Mouse (Mus musculus) thymus, adult 2 months (tissue): ENCODE measurements around the gene Cdc42ep1. TPM values are rescaled to one million over a fixed set of nuclear protein-coding genes. Genes with fewer than 3 reads are reported as not detected.

Experiments used
- DNase-seq: peaks from one replicate; pipeline ENCODE4 v3.0.0; 2021
- H3K27ac ChIP-seq: fragments of 200-500 bp; 2 replicates; pipeline ENCODE4 v1.5.1; 2012; ENCODE audit warnings: low read length, control low read depth; ENCODE audit not compliant: control insufficient read depth, insufficient read depth
- H3K27me3 ChIP-seq: fragments of 200-500 bp; 2 replicates; pipeline ENCODE4 v1.6.1; 2012; ENCODE audit warnings: mild to moderate bottlenecking, low read length, moderate library complexity, mixed read lengths; ENCODE audit not compliant: control insufficient read depth, insufficient read depth
- H3K36me3 ChIP-seq: fragments of 200-500 bp; 2 replicates; pipeline ENCODE4 v1.6.1; 2012; ENCODE audit warnings: mild to moderate bottlenecking, low read length, moderate library complexity; ENCODE audit not compliant: control insufficient read depth, insufficient read depth
- H3K4me1 ChIP-seq: fragments of 200-500 bp; replicated peaks from 2 replicates; pipeline ENCODE4 v1.6.1; 2012; ENCODE audit warnings: low read length; ENCODE audit not compliant: control insufficient read depth, insufficient read depth
- H3K4me3 ChIP-seq: fragments of 200-500 bp; 2 replicates; pipeline ENCODE4 v1.5.1; 2012; ENCODE audit warnings: mild to moderate bottlenecking, low read length, control low read depth, moderate library complexity; ENCODE audit not compliant: control insufficient read depth, insufficient read depth
- CTCF ChIP-seq: fragments of 200-500 bp; IDR thresholded peaks from 2 replicates; pipeline ENCODE4 v1.5.1; 2012; ENCODE audit warnings: mild to moderate bottlenecking, control low read depth, low read length, moderate library complexity, borderline replicate concordance; ENCODE audit not compliant: control insufficient read depth, poor library complexity, insufficient read depth; ENCODE audit errors: extremely low read depth
- POLR2A ChIP-seq: fragments of 200-500 bp; IDR thresholded peaks from 2 replicates; pipeline ENCODE4 v1.6.1; 2012; ENCODE audit warnings: mild to moderate bottlenecking, low read length, control low read depth, moderate library complexity; ENCODE audit not compliant: control insufficient read depth, poor library complexity, insufficient read depth; ENCODE audit errors: extremely low read depth
- WGBS: fragments of 180-500 bp; shearing (Covaris S2); methylation state at CpG from one replicate; pipeline ENCODE4 v1.1.7; 2018; 5-methylcytosine and 5-hydroxymethylcytosine counted together
- polyA plus RNA-seq: library from polyadenylated mRNA; depleted of rRNA; stranded (reverse); fragments of >200 nt; gene quantifications from 2 replicates; pipeline ENCODE4 v1.2.3, GENCODE M21; 2012

The Cdc42ep1 gene
- polyA plus RNA-seq, 1 experiment, result 12.5 TPM

DNA sequence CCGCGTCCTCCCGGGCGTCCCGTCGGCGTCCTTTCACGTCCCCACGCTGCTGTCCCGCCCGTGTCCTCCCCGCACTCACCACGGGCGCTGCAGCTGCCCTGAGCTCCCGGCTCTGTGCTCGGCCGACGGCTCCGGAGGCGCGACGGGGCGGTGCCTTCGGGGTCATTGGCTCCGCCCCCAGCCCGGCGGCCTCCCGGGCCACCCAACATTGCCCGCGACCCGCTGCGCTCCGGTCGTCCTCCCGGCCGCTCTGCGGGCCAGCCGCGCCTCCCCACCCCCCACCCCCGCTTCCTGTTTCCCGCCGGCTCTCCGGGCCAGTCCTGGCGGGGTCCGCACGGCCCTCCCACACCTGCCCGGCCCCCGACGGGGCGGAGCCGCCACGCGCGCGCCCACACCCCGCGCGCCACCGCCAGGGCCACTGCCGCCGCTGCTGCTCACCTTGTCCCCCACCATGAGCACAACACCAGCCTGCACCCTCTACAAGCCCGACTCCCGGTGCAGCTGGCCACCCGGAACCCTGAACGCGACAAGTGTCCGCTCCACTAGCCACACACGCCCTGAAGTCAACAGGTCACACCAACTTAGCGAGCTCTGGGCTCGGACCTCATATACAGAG, 39.5 kb upstream of the Cdc42ep1 start, which contains the start of gene Card10:
Gene Card10, minus strand, starts transcription at position 267 of the 616 bp plus-strand sequence.
- WGBS, result 5% methylated on average over 66 of the region's 70 CpGs
- peaks cover 26% of the 10 kb centered on the region for H3K4me1 ChIP-seq
- H3K27me3 ChIP-seq, result peaks cover 2% of the 10 kb centered on the region; the same call in 1 of the 2 replicates
- H3K27ac ChIP-seq, result no peak within 1 kb of the TSS
- H3K4me3 ChIP-seq, result peak within 1 kb of the TSS; percentile 59
- H3K36me3 ChIP-seq, result no peaks in the 10 kb centered on the region
- TF ChIP-seq POLR2A (no peak), CTCF (no peak)
- DNase-seq, result peak; percentile 36

DNA sequence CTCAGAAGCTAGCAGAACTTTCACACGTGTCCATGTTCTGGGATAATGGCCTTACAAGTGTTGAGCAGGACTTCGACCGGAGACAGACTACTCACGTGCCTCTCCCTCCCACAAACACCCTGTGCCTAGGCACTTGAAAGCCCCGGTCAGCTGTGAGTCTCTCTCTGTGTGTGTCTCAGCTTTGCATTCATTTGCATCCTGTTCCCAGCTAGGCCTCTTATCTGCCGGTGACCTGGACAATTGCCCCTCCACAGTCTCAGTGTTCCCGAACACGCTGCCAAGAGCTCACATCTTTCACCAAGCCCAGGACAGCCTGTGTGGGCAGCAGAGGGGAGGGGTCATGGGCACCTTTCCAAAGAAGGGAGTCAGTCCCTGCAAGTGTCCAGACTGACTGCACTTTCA, 38.9 kb upstream of the Cdc42ep1 start:
- WGBS, result 60% methylated on average over 8 of the region's 8 CpGs
- H3K27me3 ChIP-seq, result peaks cover 2% of the 10 kb centered on the region; the same call in 1 of the 2 replicates
- no peaks in the 10 kb centered on the region for H3K36me3 ChIP-seq
- no peak for DNase-seq
- no peak for TF ChIP-seq POLR2A
- peaks cover 21% of the 10 kb centered on the region for H3K4me1 ChIP-seq
- H3K4me3 ChIP-seq, result no peak overlapping the region
- H3K27ac ChIP-seq, result no peak overlapping the region

DNA sequence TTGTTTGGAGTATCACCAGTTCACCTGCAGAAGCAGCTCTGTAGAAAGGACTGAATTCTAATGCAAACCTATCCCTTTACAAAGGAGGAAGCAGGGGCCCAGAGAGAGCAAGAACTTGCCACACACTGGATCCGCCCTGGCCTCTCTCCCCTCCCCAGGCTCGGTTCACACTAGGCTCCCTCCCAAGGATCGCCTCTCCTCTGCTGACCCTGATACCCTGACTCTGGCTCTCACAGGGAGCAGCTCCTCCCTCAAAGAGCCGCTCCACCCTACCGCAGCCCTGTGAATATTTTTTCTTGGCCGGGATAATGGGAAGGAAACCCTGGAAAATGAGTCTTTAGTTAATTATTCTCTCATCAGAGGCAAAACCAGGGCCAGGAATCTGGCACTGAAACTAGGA, 38.1 kb upstream of the Cdc42ep1 start:
- no peak overlapping the region for H3K27ac ChIP-seq

DNA sequence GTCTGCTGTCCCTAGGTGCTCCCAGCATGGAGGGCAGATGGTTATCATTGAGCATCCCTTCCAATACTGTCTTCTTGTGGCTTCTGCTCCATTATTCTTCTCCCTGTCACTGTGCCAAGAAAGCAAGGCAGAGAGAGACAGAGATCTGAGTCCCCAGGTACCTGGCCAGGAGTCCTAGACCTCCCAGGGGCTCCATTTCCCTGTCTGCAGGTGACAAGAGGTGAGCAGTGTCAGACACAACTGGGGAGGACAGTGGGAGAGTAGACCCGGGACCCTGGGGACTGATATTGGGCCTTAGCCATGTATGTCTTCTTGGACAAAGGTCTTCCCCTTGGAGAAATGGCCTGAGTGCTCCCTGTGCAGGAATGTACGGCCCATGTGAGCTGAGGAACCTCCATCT, 37.1 kb upstream of the Cdc42ep1 start:
- no peak overlapping the region for H3K4me3 ChIP-seq
- 87% methylated on average over 2 of the region's 2 CpGs for WGBS
- no peak for DNase-seq

More for the DNA sequence above, 38.1 kb upstream of the Cdc42ep1 start:
- H3K27me3 ChIP-seq, result peaks cover 2% of the 10 kb centered on the region; the same call in 1 of the 2 replicates
- 57% methylated on average over 6 of the region's 6 CpGs for WGBS
- peaks cover 23% of the 10 kb centered on the region for H3K4me1 ChIP-seq
- no peaks in the 10 kb centered on the region for H3K36me3 ChIP-seq
- no peak for DNase-seq
- no peak overlapping the region for H3K4me3 ChIP-seq
- TF ChIP-seq POLR2A, result no peak
- TF ChIP-seq CTCF, result no peak

DNA sequence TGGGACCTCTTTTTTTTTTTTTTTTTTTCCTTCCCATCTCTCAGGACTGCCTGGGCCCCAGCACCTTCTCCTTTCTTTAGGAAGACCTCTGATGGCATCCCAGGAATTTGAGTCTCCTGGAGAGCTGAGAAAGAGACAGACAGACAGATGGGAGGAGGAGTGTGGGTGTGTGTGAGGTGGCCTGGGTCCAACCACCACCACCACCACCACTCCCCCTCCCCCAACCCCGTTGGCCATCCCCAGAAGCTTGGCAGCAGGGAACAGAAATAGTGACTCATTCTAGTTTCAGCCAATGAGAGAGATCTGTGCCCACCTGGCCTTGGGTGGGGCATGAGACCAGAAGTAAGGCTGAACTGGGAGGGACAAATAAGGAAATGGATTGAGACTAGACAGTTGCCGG, 35.8 kb upstream of the Cdc42ep1 start:
- Histone ChIP-seq H3K27ac (no peak overlapping the region), H3K27me3 (peaks cover 2% of the 10 kb centered on the region; the same call in 1 of the 2 replicates)

More for the DNA sequence above, 37.1 kb upstream of the Cdc42ep1 start:
- H3K27me3 ChIP-seq, result peaks cover 2% of the 10 kb centered on the region; the same call in 1 of the 2 replicates
- H3K4me1 ChIP-seq, result peaks cover 33% of the 10 kb centered on the region
- TF ChIP-seq POLR2A (no peak), CTCF (no peak)
- H3K36me3 ChIP-seq, result no peaks in the 10 kb centered on the region
- H3K27ac ChIP-seq, result no peak overlapping the region

DNA sequence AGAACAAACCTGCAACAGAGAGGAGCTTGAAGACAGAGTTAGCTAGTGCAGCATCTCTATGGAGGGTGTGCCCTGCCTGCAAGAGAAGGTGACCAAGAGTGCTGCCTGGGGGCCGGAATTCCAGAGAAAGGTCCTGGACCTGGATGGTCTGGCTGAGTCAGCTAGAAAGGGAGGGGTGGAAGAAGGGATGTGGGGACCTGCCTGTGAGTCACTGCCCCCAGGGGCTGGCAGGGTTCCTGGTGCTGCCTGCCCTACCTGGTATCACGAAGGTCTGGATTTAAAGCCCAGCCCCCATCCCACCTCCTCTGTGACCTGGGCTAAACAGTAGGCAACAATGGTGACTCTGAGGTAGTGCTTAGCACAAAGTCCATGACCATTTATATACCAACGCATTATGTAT, 35.3 kb upstream of the Cdc42ep1 start:
- DNase-seq, result no peak
- Histone ChIP-seq H3K27me3 (peaks cover 2% of the 10 kb centered on the region; the same call in 1 of the 2 replicates), H3K36me3 (no peaks in the 10 kb centered on the region), H3K4me1 (peaks cover 30% of the 10 kb centered on the region), H3K27ac (no peak overlapping the region), H3K4me3 (no peak overlapping the region)
- WGBS, result 95% methylated on average over 3 of the region's 3 CpGs
- TF ChIP-seq CTCF, result no peak
- no peak for TF ChIP-seq POLR2A

More for the DNA sequence above, 35.8 kb upstream of the Cdc42ep1 start:
- 53% methylated on average over 2 of the region's 2 CpGs for WGBS
- Histone ChIP-seq H3K4me3 (no peak overlapping the region), H3K4me1 (peaks cover 35% of the 10 kb centered on the region), H3K36me3 (no peaks in the 10 kb centered on the region)
- no peak for DNase-seq
- TF ChIP-seq CTCF (no peak), POLR2A (no peak)

DNA sequence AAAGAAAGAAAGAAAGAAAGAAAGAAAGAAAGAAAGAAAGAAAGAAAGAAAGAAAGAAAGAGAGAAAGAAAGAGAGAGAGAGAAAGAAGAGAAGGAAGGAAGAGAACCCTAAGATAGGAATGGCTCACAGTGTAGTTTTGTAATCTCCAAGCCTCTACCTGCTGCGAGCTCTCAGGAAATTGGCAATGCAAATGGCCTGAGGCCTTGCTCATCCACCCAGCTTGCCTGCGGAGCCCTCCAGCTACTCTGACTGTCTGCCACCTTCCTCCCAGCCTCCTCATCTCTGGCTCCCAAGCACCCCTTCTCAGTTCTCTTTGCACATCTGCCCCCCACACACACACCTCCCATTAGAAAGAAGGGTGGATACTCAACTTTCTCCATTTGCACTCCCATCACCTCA, 33.4 kb upstream of the Cdc42ep1 start:
- Histone ChIP-seq H3K4me1 (peaks cover 21% of the 10 kb centered on the region), H3K27me3 (no peaks in the 10 kb centered on the region), H3K36me3 (no peaks in the 10 kb centered on the region), H3K27ac (no peak overlapping the region), H3K4me3 (no peak overlapping the region)
- 95% methylated on average over 2 of the region's 2 CpGs for WGBS
- DNase-seq, result no peak
- TF ChIP-seq POLR2A, result no peak
- no peak for TF ChIP-seq CTCF

DNA sequence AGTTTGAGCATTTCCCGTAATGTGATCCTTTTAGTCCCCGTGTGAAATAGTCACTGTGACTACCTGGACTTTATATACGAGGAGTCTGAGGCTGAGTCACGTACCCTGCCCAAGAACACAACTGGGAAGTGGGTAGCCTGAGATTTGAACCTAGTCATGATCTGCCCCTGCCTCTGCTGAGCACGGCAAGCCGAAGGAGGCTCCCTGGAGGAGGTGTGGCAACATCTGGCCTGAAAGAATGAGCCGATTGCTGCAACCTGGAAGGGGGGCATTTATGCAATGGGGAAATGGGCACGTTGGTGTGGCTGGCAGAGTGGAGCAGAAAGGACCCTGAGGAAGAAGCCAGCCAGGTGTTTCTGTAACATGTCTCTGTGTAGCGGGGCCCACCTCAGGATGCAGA, 32.7 kb upstream of the Cdc42ep1 start:
- Histone ChIP-seq H3K36me3 (no peaks in the 10 kb centered on the region), H3K27me3 (no peaks in the 10 kb centered on the region), H3K27ac (no peak overlapping the region), H3K4me3 (no peak overlapping the region), H3K4me1 (peaks cover 21% of the 10 kb centered on the region)
- DNase-seq, result no peak
- 25% methylated on average over 9 of the region's 9 CpGs for WGBS
- no peak for TF ChIP-seq POLR2A
- TF ChIP-seq CTCF, result no peak
